Mouse (Mus musculus): ENCODE measurements around the gene Gm45521.
"Not testable (repeated sequence)": the region's sequence is repeated elsewhere in the genome, so short reads cannot be mapped to it uniquely, and the experiment has no call there.

Gm45521 gene

DNA sequence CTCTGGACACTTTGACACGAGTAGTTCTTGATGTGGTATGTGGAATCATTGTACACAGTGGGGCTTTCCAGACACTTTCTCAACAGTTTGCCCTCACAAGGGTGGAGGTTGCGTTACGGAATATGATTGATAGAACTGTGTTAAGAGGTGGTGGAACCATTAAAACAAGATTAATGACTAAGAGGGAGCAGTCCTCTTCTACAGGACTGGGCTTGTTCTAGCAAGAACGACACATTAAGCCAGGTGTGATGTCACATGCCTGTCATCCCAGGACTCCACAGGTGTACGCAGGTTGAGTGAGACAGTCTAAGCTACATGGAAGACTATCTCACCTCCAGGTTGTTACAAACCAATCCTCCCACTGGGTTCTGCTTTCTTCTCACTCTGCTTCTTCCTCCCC lies 42.3 kb downstream of the Gm45521 start:
- DNase-seq (ENCODE audit: low spot score in 2 of 2), result no peak

DNA sequence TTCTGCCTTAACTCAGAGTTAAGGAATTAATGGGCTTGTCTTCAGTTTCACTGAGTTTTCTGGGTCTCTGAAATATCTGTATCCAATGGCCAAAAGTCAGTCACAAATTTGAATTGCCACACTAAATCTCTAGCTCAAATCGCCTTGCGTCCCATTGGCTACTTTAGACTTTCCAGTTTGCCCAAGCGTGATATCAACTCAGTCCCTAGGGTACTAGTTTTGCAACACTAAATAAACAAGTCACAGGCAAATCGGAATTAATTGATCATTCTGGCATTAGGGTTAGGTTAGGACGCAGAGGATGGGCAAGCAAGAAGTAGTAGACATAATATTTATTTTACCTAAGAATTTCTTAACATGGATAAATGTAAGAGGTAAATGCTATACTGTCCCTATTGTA lies 43.2 kb downstream of the Gm45521 start:
- no peak for DNase-seq (ENCODE audit: low spot score in 2 of 2)

DNA sequence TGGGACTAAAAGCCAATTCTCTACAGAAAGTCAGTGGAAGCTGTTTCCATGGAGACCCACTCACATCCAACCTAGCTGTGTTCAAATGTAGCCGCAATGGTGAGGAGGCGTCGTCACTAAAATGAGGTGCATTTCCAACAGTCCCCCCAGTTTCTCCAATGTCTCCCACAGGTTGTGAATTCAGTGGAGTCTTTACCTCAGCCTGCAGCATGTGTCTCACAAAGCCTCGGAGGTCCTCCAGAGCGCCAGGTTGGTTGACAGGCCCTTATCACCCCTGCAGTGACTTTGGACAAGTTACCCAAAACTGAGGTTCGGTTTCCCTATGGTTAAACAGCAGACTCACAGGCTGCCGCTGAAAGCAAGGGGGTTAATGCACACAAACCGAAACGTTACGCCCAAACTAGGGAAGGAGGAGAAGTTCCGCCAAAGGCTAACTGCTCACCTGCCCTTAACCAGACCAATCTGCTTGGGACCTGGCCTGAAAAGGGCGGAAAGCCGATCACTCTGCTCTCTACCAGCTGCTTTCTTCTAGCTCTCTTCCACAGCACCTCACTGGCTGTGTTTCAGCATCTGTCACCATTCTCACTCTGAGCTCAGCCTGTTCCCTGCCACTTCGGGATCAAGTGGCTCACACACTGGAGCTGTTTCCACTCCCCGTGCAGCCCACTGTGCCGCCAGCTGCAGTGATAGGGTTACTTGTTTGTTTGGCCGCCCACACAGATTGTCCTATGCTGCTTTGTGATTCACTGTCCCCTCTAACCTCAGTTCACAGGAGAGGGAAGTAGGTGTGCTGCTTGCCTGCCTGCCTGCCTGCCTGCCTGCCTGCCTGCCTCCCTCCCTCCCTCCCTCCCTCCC lies 44.0 kb downstream of the Gm45521 start:
- no peak for DNase-seq (ENCODE audit: low spot score in 2 of 2)

DNA sequence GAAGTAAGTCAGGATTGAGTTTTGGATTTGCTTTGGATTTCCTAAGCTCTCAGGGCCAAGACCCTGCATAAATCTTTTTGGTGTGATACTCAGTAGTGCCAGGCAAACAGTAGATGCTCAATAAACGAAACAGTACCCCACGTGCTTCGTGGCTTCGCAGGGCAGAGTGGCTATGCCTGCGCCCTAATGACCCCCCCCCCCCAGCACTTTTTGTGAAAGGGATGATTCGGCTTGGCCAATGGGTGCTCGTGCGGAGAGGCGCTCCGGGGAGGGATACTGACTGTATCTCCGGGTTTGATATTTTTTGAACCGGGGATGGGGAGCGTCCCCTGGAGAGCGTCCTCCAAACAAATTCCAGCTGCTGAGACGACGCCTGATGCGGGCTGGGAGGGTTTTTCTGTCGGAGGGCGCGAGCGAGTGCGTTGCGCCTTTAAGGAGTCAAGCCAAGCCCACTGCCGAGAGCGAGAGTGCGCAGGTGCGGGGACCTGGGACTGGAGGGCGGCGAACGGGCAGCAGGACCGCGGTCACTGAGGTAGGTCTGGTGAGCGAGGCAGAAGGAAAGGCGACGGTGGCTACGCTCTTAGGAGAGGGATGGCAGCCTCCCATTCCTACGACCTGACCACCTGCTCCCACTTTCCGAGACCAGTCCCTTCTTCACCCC lies 45.5 kb downstream of the Gm45521 start, which contains the start of gene Abhd6:
Abhd6 (plus strand) TSS at position 471 of the 661 bp plus-strand sequence.
- DNase-seq (ENCODE audit: low spot score in 2 of 2), result peak; percentile 51 to 67

DNA sequence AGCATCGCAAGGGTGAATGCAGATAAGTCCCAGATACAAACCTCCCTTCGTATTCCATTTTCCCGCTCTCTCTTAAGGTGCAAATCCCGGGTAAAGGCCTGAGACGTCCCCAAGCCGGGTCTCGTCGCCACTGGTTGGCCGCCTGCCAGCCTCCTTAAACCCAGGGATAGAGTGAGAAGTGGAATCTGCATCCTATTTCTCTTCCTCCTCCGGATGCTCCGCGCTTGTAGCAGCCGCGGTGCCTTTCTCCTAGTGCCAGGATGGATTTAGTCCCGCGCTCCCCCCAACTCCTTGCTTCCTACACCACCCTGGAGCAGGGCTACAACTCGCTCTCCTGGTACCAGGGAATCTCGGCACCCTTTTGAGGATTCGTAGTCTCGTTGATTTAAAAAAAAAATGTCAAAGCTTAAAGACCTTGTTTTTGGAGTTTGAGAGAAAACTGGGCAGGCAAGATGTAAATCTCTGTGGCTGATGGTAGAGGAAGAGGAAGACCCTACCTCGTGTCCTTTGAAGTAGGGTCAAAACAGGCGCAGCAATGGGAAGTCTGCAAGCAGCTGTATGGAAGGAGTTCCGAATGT lies 46.1 kb downstream of the Gm45521 start:
- DNase-seq (ENCODE audit: low spot score in 2 of 2), result no peak

DNA sequence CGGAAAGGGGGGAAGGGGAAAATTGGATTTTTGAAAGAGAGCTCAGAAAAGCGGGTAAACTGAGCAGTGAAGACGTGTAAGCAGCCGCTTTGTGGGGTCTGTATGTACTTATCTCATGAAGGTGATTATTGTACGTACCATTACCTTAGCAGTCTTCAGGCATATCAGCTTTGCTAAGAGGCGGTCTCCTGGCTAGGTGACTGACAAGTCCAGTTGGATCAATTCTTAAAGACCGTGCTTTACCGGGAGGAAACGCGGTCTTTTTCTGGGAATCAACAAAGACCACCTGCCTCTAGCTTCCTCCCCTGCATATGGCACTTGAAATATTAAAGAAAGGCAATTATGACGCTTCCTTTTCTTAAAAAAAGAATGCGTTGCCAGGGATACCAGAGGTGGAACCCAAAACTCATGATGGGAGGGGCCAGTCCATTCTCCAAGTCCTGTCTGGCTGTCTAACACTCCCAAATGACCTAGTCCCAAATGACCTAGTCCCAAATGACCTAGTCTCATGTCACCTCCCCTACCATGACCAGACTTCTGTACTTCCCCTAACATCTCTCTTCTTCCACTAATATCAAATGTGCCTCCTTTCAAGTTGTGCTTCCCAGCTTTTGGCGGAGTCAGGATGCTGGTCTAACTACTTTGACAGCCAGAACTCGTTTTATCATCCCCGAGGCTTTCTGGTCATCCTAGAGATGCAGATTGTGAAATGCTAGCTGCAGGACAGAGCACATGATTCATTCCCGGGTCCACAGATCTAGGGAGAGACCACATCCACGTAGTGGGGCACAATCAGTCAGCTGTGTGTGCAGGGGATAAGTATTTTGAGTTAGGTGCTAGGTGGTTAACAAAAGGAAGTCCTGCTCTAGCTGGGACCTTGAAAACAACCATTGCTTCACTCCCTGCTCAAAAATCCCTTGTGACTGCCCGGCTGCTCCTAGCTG lies 46.9 kb downstream of the Gm45521 start:
- no peak for DNase-seq (ENCODE audit: low spot score in 2 of 2)

DNA sequence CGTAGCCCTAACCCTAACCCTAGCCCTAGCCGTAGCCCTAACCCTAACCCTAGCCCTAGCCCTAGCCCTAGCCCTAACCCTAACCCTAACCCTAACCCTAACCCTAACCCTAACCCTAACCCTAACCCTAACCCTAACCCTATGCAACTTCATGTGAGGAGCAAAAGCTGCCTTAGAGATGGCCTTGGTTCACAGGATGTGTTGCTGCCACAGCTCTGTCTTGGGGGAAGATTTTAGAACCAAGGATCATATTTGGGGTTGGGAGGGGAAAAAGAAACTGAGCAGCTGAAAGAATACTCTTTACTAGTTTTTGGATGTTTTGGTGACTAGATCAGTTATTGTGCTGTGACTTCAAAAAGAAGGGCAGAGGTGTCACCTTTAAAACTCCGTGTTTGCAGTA lies 49.0 kb downstream of the Gm45521 start:
- DNase-seq (ENCODE audit: low spot score in 2 of 2), result not testable (repeated sequence)

DNA sequence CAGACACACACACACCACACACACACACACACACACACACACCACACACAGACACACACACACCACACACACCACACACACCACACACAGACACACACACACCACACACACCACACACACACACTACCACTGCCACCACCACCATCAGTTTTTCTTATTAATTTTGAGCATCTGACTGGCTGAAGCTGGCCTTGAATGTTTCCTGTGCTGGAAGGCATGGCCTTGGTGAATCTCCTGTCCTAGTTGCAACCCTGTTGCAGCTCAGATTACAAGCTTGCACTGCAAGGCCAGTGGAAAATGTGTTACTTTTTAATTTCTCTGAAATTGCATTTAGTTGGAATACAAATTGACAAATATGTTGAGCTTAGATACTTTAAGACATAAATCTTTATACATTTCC lies 50.0 kb downstream of the Gm45521 start:
- DNase-seq (ENCODE audit: low spot score in 2 of 2), result no peak

DNA sequence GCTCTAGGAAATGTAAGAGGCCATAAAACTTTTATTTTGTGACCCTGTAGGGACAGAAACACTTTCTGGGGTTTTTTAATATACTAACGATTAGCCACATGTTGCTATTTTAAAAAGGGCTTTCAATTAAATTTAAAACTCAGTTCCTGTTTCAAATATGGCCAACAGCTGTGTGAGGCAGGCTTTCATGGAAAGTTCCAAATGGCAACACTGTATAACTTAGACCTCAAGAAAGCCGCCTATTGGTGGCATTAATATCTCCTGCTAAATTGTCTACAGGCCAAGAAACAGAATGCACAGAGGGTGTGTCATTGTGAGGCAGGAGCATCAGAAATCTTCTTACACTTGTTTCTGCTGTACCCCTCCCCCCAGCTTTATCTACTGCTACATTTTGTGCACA lies 50.4 kb downstream of the Gm45521 start:
- no peak for DNase-seq (ENCODE audit: low spot score in 2 of 2)

DNA sequence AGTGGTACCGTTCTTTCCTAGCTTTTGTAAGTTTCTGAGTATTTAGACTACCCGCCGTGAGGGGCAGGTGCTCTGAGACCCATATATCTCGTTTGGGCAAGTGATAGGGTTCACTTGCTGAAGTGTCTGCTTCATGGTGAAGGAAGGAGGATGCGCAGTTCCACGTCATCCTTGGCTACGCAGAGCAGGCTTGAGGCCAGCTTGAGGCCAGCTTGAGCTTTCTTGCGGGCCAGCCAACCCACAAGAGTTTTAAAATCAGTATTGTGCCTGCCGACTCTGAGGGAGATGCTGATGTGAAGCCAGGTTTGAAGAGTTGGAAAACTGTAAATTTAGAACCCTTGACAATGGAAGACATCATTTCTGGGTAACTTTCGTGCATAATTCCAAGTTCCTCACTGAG lies 50.8 kb downstream of the Gm45521 start:
- DNase-seq (ENCODE audit: low spot score in 2 of 2), result no peak
